In the genomic region with DNA sequence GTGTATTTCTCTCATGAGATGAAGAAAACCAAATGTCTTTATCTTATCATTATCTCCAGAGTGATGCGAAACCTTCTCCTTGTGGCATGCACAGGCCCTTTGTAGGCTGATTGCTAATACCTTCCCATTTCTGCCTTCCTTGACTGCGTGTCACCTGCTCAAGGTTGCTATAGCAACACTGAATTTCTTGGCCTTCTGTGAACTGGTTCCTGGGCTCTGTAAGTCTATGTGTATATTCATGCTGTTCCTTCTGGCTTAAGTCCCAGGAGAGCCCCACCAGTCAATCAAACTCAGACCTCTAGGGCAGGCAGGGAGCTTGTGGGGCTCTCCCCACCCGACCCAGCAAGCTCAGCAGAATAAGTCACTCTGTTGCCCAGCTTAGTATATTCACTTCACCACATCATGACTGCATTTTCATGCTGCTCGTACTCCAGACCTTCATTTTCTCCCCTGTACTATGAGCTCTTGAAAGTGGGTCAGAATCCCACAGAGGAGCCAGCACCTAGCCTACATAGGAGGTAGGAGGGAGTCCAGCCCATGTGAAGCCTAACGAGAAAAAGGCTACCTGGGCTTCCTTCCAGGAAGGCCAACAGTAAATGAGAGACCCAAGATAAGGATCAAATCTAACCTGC, we compare ENCODE assay signal across 14 mouse cellular contexts.
DNase-seq lines count a peak whose midpoint lies in the region; ATAC-seq lines count a peak whose summit lies in the region.
"Had no signal": no experiment of that assay in that cellular context is flagged by ENCODE, and none has a peak within 500 bp of the region (broad histone marks: within the 10 kb centered on the region; RNA-seq: fewer than 3 reads in every experiment).

No protein-coding gene starts in this region.

- H3K4me1 ChIP-seq in hindbrain, embryonic 16.5 days (ENCODE audit: control insufficient read depth, insufficient read depth, low read depth, low read length): peaks cover 8% of the 10 kb centered on the region

- no peak overlapping the region for H3K4me3 ChIP-seq in hindbrain, embryonic 16.5 days (ENCODE audit: low read length)
- H3K4me3 ChIP-seq: heart, embryonic 13.5 days; myocyte had no signal

- H3K9ac ChIP-seq in hindbrain, embryonic 16.5 days (ENCODE audit: low read depth, low read length): no peak overlapping the region
- H3K9ac ChIP-seq: heart, embryonic 13.5 days; liver, embryonic 14.5 days had no signal

- no peaks in the 10 kb centered on the region for H3K27me3 ChIP-seq in hindbrain, embryonic 16.5 days (replicated peaks; ENCODE audit: control insufficient read depth, insufficient read depth, low read length)
- H3K27me3 ChIP-seq: heart, embryonic 13.5 days had no signal

- peak; percentile 91 for ATAC-seq in hindbrain, embryonic 16.5 days
- no peak for ATAC-seq in activated CD4-positive, CD25-positive, alpha-beta regulatory T cell, adult 4 months

- H3K9me3 ChIP-seq in hindbrain, embryonic 16.5 days (ENCODE audit: control insufficient read depth, low read length): no peaks in the 10 kb centered on the region

- no peaks in the 10 kb centered on the region for H3K36me3 ChIP-seq in hindbrain, embryonic 16.5 days (ENCODE audit: control insufficient read depth, insufficient read depth, low read length)
- H3K36me3 ChIP-seq: heart, embryonic 13.5 days had no signal

- peak; percentile 4 for DNase-seq in kidney, postnatal 10 days
- DNase-seq in kidney, adult 18-20 months: no peak
- peak; percentile 66 for DNase-seq in R1 (ENCODE audit: low read depth, low spot score)
- DNase-seq in cerebellum, adult 9-10 months: peak; percentile 17
- DNase-seq in embryo, embryonic 10 days (ENCODE audit: low spot score): no peak
- no peak for DNase-seq in urinary bladder, postnatal 14 days (ENCODE audit: low spot score)
- DNase-seq: adrenal gland, adult 2 months; kidney, adult 11 months; thymus, postnatal 25 days had no signal

- peak overlapping the region; percentile 51 for H3K27ac ChIP-seq in hindbrain, embryonic 16.5 days (ENCODE audit: low read depth, low read length)
- H3K27ac ChIP-seq: heart, embryonic 13.5 days; liver, embryonic 14.5 days had no signal

- WGBS in hindbrain, embryonic 16.5 days: 47% methylated on average over 5 of the region's 5 CpGs

- H3K4me2 ChIP-seq in hindbrain, embryonic 16.5 days (ENCODE audit: low read length): no peak overlapping the region
- H3K4me2 ChIP-seq: heart, embryonic 13.5 days had no signal

Comparison
In these comparisons a context has a peak if more than half of its experiments do, and no peak if none do; other contexts are left out.
1. DNase-seq: peak in kidney, postnatal 10 days (single experiment), R1 (single experiment) and cerebellum, adult 9-10 months (single experiment); none in kidney, adult 18-20 months (single experiment), embryo, embryonic 10 days (single experiment) and urinary bladder, postnatal 14 days (single experiment).